Mouse (Mus musculus): ENCODE results near the gene Hadha. TPM values are rescaled to one million over a fixed set of nuclear protein-coding genes. Genes with fewer than 3 reads are reported as not detected.
A peak's percentile ranks its signal among the peaks of the same experiment; 100 is the strongest.

The Hadha gene
- polyA plus RNA-seq, 1 experiment from 2014 or later, result 119 TPM

MicroRNAs encoded within 50 kb of the gene (microRNA counts, 519-probe panel; counts per million panel counts)
- microRNA mmu-miR-1960, result 4,298 counts per million, percentile 81 among the panel's probes with 10 or more counts

Small RNA genes lying within 50 kb of the gene (microRNA-seq; reads per million reads assigned to microRNA genes)
- gene Mir1960, result 1.8 reads per million

Other genes with a start within 250 kb of the Hadha start
- not detected in 2 replicates for gene Il6, start 142.0 kb downstream of the Hadha start, polyA plus RNA-seq (2016; fragmentation: Nextera tagmentation; extraction: Ambion mirVana)
- gene Tyms, start 81.5 kb downstream of the Hadha start, polyA plus RNA-seq (2016; fragmentation: Nextera tagmentation; extraction: Ambion mirVana), result 404 and 416 TPM in 2 replicates
- gene Garem2, start 50.0 kb downstream of the Hadha start, polyA plus RNA-seq (2016; fragmentation: Nextera tagmentation; extraction: Ambion mirVana), result 0.23 and 0.46 TPM in 2 replicates
- gene 3110082J24Rik, start 49.1 kb downstream of the Hadha start, polyA plus RNA-seq (2016; fragmentation: Nextera tagmentation; extraction: Ambion mirVana), result not detected in 2 replicates
- gene Hadhb, start 86 bp upstream of the Hadha start, polyA plus RNA-seq (2016; fragmentation: Nextera tagmentation; extraction: Ambion mirVana), result 120 and 126 TPM in 2 replicates
- not detected in 2 replicates for gene Adgrf3, start 50.6 kb upstream of the Hadha start, polyA plus RNA-seq (2016; fragmentation: Nextera tagmentation; extraction: Ambion mirVana)
- 19.4 TPM in 2 replicates for gene Selenoi, start 77.4 kb upstream of the Hadha start, polyA plus RNA-seq (2016; fragmentation: Nextera tagmentation; extraction: Ambion mirVana)
- gene Drc1, start 126.2 kb upstream of the Hadha start, polyA plus RNA-seq (2016; fragmentation: Nextera tagmentation; extraction: Ambion mirVana), result 0.28 TPM in 1 of 2 replicates, not detected in the other

All from limb, embryonic 10.5 days (tissue).